Mouse (Mus musculus) limb, embryonic 13.5 days (tissue): ENCODE data around the gene Senp5. TPM values are rescaled to one million over a fixed set of nuclear protein-coding genes. Genes with fewer than 3 reads are reported as not detected.
A peak's percentile ranks its signal among the peaks of the same experiment; 100 is the strongest.

Experiments used
- ATAC-seq: fragments of 200-750 bp; cut with Nextera tagmentation; 2 replicates; pipeline ENCODE4 v1.8.0; 2017; ENCODE audit warnings: low read depth, moderate number of reproducible peaks, moderate TSS enrichment; ENCODE audit not compliant: low FRiP score
- H3K27ac ChIP-seq: fragments of 300-500 bp; sonication (generic); 2 replicates; pipeline ENCODE4 v1.5.1; 2015; ENCODE audit warnings: inconsistent platforms, mild to moderate bottlenecking, moderate library complexity
- H3K27me3 ChIP-seq: fragments of 300-500 bp; sonication (generic); 2 replicates; pipeline ENCODE4 v1.6.1; 2015; ENCODE audit warnings: mild to moderate bottlenecking, inconsistent platforms
- H3K36me3 ChIP-seq: fragments of 300-500 bp; sonication (generic); 2 replicates; pipeline ENCODE4 v1.6.1; 2015; ENCODE audit warnings: inconsistent platforms, mild to moderate bottlenecking, moderate library complexity
- H3K4me1 ChIP-seq: fragments of 300-500 bp; sonication (generic); 2 replicates; pipeline ENCODE4 v1.6.1; 2015; ENCODE audit warnings: inconsistent platforms
- H3K4me2 ChIP-seq: fragments of 300-500 bp; sonication (generic); replicated peaks from 2 replicates; pipeline ENCODE4 v1.6.1; 2015; ENCODE audit warnings: inconsistent platforms, mild to moderate bottlenecking, moderate library complexity
- H3K4me3 ChIP-seq: fragments of 300-500 bp; sonication (generic); 2 replicates; pipeline ENCODE4 v1.5.1; 2015; ENCODE audit warnings: moderate library complexity, mild to moderate bottlenecking, inconsistent platforms
- H3K9ac ChIP-seq: fragments of 300-500 bp; sonication (generic); 2 replicates; pipeline ENCODE4 v1.6.1; 2015; ENCODE audit warnings: mild to moderate bottlenecking, inconsistent platforms
- H3K9me3 ChIP-seq: fragments of 300-500 bp; sonication (generic); 2 replicates; pipeline ENCODE4 v1.6.1; 2016; ENCODE audit warnings: inconsistent platforms
- WGBS: fragments of 180-500 bp; shearing (Covaris S2); methylation state at CpG from one replicate; pipeline ENCODE4 v1.1.7; 2015; 5-methylcytosine and 5-hydroxymethylcytosine counted together
- polyA plus RNA-seq: library from polyadenylated mRNA; unstranded; fragments of >200 nt; fragmentation: Nextera tagmentation; extraction: Ambion mirVana; gene quantifications from 2 replicates; pipeline ENCODE4 v1.2.1, GENCODE M21; 2015

Senp5 gene
- polyA plus RNA-seq, 1 experiment from 2014 or later, result 18.2 TPM

- peaks cover 25% of the 10 kb centered on the region for H3K4me1 ChIP-seq
- H3K9me3 ChIP-seq, result 0 out of 2 replicates have a peak, but pooled peaks cover 3% of the 10 kb centered on the region
- no peak for ATAC-seq
- H3K9ac ChIP-seq, result peak overlapping the region; percentile 39
- WGBS, result 5% methylated on average over 36 of the region's 36 CpGs
- no peak overlapping the region for H3K27ac ChIP-seq
- H3K4me2 ChIP-seq, result peak overlapping the region; percentile 57
- no peaks in the 10 kb centered on the region for H3K36me3 ChIP-seq
- H3K4me3 ChIP-seq, result peak overlapping the region; percentile 35
- H3K27me3 ChIP-seq, result peaks cover 55% of the 10 kb centered on the region
These were observed 67.8 kb downstream of the Senp5 start for GRCm38 (mm10) chr16:31935091-31935979.

DNA sequence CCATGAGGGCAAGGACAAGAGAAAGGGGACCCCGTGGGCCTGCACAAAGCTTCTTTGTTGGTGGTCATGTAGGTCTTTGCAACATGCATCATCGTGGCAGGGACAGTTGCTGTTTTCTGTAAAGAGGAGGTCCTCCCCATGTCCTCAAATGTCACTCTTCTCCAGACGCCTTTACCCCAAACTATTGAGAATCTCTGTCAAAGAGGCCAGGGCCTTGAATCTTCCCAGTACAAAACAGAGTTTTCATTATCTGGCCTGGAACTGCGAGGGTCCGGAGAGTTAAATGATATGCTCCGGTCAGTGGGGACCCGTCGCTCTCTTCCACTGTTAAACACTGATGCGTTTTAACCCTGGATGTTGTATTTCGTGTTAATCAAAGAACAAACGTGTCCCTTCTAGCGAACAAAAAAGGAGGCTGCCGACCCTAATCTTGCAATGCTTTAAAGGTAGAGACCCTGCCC lies 68.5 kb downstream of the Senp5 start:
- Histone ChIP-seq H3K4me2 (peak overlapping the region; percentile 57), H3K9ac (0 out of 2 replicates have a peak overlapping the region, but pooled peaks have one; percentile 25), H3K36me3 (no peaks in the 10 kb centered on the region), H3K9me3 (0 out of 2 replicates have a peak, but pooled peaks cover 3% of the 10 kb centered on the region), H3K4me3 (peak overlapping the region; percentile 55), H3K27me3 (peaks cover 55% of the 10 kb centered on the region), H3K27ac (no peak overlapping the region), H3K4me1 (peaks cover 25% of the 10 kb centered on the region)
- ATAC-seq, result no peak
- WGBS, result 29% methylated on average over 13 of the region's 13 CpGs

GRCm38 (mm10) chr16:31933751-31934549 lies 69.1 kb downstream of the Senp5 start, which contains the start of gene Pigz:
Gene Pigz, plus strand, starts transcription at chr16:31933851.
- WGBS, result 8% methylated on average over 42 of the region's 42 CpGs
- Histone ChIP-seq H3K27ac (no peak within 1 kb of the TSS), H3K9me3 (0 out of 2 replicates have a peak, but pooled peaks cover 3% of the 10 kb centered on the region), H3K4me1 (peaks cover 25% of the 10 kb centered on the region), H3K4me3 (peak within 1 kb of the TSS; percentile 55), H3K4me2 (peak within 1 kb of the TSS; percentile 94), H3K36me3 (no peaks in the 10 kb centered on the region), H3K27me3 (peaks cover 55% of the 10 kb centered on the region), H3K9ac (peak within 1 kb of the TSS; percentile 71)
- no peak for ATAC-seq

DNA sequence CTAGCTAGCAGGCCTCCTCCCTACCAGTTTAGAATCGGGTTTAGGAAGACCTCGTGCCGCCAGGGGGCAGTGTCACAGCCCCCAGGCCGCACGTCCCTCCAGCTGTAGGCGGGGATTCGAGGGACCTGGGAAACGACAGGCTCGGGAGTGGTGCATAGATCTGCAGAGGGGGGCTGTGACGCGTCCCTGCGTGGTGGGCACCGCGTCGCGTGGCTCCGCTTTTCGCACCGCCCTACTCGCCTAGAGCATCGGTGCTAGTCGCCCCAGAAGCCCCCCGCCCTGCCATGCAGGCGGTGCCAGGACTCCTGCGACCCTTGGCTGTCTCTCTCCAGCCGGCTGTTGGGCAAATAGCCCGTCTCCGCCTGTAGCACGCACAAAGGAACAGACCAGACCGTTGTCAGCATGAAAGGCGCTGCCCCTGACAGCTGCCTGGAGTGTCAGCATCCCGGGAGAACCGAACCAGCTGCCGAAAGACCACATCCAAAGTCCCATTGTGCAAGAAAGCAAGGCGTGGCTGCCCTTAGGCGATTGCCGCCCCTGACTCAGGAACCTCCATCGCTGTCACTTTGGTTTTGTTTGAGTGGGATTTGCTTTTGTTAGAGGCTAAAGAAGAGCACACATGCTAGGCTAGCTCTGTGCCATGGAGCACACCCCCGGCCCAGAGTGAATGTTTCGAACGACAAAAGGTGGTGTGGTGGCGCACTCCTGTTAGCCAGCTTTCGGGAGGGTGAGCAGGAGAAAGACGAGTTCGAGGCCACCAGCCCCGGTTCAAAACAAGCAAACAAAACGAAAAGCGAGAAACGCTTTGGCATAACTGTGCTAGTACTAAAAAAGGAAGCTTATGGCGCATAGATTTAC lies 70.0 kb downstream of the Senp5 start:
- Histone ChIP-seq H3K27ac (no peak overlapping the region), H3K9ac (peak overlapping the region; percentile 71), H3K4me2 (peak overlapping the region; percentile 94), H3K36me3 (no peaks in the 10 kb centered on the region), H3K4me1 (peaks cover 25% of the 10 kb centered on the region), H3K27me3 (peaks cover 55% of the 10 kb centered on the region), H3K4me3 (peak overlapping the region; percentile 55), H3K9me3 (0 out of 2 replicates have a peak, but pooled peaks cover 3% of the 10 kb centered on the region)
- WGBS, result under 1% methylated on average over 50 of the region's 50 CpGs
- ATAC-seq, result peak; percentile 96

DNA sequence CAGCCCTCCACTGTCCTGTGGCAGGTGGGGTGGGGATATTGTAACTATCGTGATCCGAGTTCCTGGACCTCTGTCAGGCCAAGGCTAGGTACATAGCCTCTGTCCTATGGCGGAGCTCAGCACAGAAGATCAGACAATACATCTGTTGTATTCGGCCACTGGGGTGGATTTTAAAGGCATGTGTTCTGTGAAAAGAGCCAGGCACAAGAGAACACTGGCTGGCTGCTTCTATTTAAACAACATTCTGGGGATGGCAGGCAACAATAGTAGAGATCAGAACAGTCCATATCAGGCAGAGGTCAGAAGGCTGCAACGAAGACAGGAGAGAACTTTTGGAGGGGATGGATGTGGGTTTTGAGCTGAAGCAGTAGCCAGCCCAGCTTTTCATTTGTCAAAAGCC lies 70.8 kb downstream of the Senp5 start:
- Histone ChIP-seq H3K4me2 (peak overlapping the region; percentile 94; the same call in 1 of the 2 replicates), H3K4me1 (peaks cover 25% of the 10 kb centered on the region)
- WGBS, result 63% methylated on average over 5 of the region's 5 CpGs

GRCm38 (mm10) chr16:31931330-31931729 lies 71.8 kb downstream of the Senp5 start:
- Histone ChIP-seq H3K4me1 (peaks cover 25% of the 10 kb centered on the region), H3K4me3 (no peak overlapping the region), H3K9ac (no peak overlapping the region), H3K9me3 (no peaks in the 10 kb centered on the region), H3K27ac (no peak overlapping the region), H3K27me3 (peaks cover 47% of the 10 kb centered on the region), H3K36me3 (no peaks in the 10 kb centered on the region), H3K4me2 (0 out of 2 replicates have a peak overlapping the region, but pooled peaks have one; percentile 22)
- no peak for ATAC-seq
- 59% methylated on average over 17 of the region's 17 CpGs for WGBS

More for the DNA sequence above, 70.8 kb downstream of the Senp5 start:
- no peak for ATAC-seq
- no peak overlapping the region for H3K4me3 ChIP-seq
- H3K27ac ChIP-seq, result no peak overlapping the region
- H3K36me3 ChIP-seq, result no peaks in the 10 kb centered on the region
- H3K27me3 ChIP-seq, result peaks cover 55% of the 10 kb centered on the region
- 0 out of 2 replicates have a peak, but pooled peaks cover 3% of the 10 kb centered on the region for H3K9me3 ChIP-seq
- H3K9ac ChIP-seq, result no peak overlapping the region

GRCm38 (mm10) chr16:31927412-31927811 lies 75.7 kb downstream of the Senp5 start:
- H3K27me3 ChIP-seq, result peaks cover 12% of the 10 kb centered on the region; the same call in 1 of the 2 replicates
- H3K9me3 ChIP-seq, result no peaks in the 10 kb centered on the region
- H3K4me3 ChIP-seq, result no peak overlapping the region
- no peaks in the 10 kb centered on the region for H3K36me3 ChIP-seq
- H3K27ac ChIP-seq, result no peak overlapping the region
- no peak overlapping the region for H3K9ac ChIP-seq
- 87% methylated on average over 5 of the region's 5 CpGs for WGBS
- H3K4me1 ChIP-seq, result no peaks in the 10 kb centered on the region
- H3K4me2 ChIP-seq, result no peak overlapping the region
- no peak for ATAC-seq

- H3K4me1 ChIP-seq, result no peaks in the 10 kb centered on the region
- no peak overlapping the region for H3K27ac ChIP-seq
- H3K9ac ChIP-seq, result no peak overlapping the region
- no peak overlapping the region for H3K4me2 ChIP-seq
- H3K27me3 ChIP-seq, result peaks cover 8% of the 10 kb centered on the region; the same call in 1 of the 2 replicates
- no peak overlapping the region for H3K4me3 ChIP-seq
- 76% methylated on average over 13 of the region's 13 CpGs for WGBS
- no peak for ATAC-seq
- no peaks in the 10 kb centered on the region for H3K9me3 ChIP-seq
- H3K36me3 ChIP-seq, result no peaks in the 10 kb centered on the region
These were observed 76.4 kb downstream of the Senp5 start for GRCm38 (mm10) chr16:31926547-31927182.

DNA sequence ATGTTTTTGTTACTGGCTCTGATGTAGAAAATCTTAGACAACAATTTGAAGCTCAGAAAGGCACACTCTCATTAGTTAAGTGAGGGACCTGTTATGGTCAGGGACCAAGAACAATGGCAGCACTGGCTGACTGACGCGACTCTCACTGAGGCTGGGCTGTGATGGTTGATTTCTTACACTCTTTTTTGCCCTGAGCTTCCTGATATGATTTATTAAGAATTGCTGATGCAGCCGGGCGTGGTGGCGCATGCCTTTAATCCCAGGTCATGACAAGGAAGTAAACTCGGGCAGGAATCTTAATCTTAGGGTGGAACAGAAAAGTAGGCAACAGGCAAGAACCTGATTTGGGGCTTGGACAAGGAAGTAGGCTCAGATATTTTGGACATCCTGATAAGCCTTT lies 77.0 kb downstream of the Senp5 start:
- Histone ChIP-seq H3K9me3 (no peaks in the 10 kb centered on the region), H3K27me3 (peaks cover 2% of the 10 kb centered on the region; the same call in 1 of the 2 replicates), H3K4me2 (no peak overlapping the region), H3K36me3 (no peaks in the 10 kb centered on the region), H3K27ac (no peak overlapping the region), H3K9ac (no peak overlapping the region), H3K4me3 (no peak overlapping the region), H3K4me1 (no peaks in the 10 kb centered on the region)
- ATAC-seq, result no peak
- whole genome bisulfite sequencing, result 85% methylated on average over 6 of the region's 6 CpGs

DNA sequence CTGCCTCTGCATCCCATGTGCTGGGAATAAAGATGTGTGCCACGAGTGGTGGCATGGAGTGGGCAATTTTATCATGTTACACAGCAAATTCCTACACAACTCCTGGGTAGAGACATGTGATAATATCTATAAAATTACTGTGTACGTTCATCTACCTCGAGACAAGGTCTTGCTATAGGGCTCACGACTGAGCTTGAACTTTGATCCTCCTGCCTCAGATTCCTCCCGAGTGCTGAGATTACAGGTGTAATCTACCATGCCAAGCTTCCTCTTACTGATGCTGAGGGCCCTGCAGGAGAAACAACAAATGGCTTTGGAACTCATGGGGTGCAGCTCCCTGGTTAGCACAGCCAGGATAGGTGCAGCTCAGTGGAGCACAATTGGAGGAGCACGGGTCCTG lies 78.7 kb downstream of the Senp5 start:
- H3K9me3 ChIP-seq, result no peaks in the 10 kb centered on the region
- H3K27me3 ChIP-seq, result no peaks in the 10 kb centered on the region
- WGBS, result 83% methylated on average over 6 of the region's 6 CpGs
- no peaks in the 10 kb centered on the region for H3K4me1 ChIP-seq
- no peak overlapping the region for H3K27ac ChIP-seq
- ATAC-seq, result no peak
- H3K9ac ChIP-seq, result no peak overlapping the region
- no peak overlapping the region for H3K4me3 ChIP-seq
- H3K36me3 ChIP-seq, result no peaks in the 10 kb centered on the region
- no peak overlapping the region for H3K4me2 ChIP-seq
